ENCODE assay signal across 8 mouse cellular contexts in the genomic region with DNA sequence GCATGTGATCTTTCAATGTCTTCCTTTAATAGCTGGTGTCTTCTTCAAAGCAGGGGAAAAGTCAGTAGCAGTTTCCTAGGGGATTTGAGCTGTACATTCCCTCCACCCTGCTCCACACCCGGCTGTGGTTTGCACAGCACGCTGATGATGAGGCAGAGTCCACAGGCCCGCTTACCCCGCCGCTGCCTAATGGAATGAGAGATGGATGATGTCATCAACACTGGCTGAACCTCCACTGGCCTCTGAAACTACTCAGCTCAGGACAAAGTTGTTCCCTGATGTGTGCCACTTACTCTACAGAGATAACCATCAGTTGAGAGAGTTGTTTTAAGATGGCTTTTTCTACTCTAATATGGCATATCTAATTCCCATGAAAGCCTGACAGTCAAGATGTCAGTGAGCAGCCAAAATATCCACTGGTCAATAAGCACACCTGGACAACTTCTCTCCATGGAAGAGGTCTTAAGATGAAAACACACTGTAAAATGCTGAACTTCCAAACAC.
DNase-seq lines count a peak whose midpoint lies in the region; ATAC-seq lines count a peak whose summit lies in the region.
"Had no signal": no experiment of that assay in that cellular context is flagged by ENCODE, and none has a peak within 500 bp of the region (broad histone marks: within the 10 kb centered on the region; RNA-seq: fewer than 3 reads in every experiment).

No protein-coding gene starts in this region.

- no peak overlapping the region for H3K4me3 ChIP-seq in hindbrain, embryonic 13.5 days
- no peak overlapping the region for H3K4me3 ChIP-seq in liver, embryonic 15.5 days (replicated peaks)
- H3K4me3 ChIP-seq: limb, embryonic 15.5 days had no signal

- 36% methylated on average over 5 of the region's 5 CpGs for WGBS in hindbrain, embryonic 13.5 days
- 54% methylated on average over 5 of the region's 5 CpGs for WGBS in liver, embryonic 15.5 days (ENCODE audit: insufficient replicate concordance)

- peak overlapping the region; percentile 67 for H3K27ac ChIP-seq in hindbrain, embryonic 13.5 days
- H3K27ac ChIP-seq in liver, embryonic 15.5 days (replicated peaks), result no peak overlapping the region
- H3K27ac ChIP-seq: limb, embryonic 15.5 days had no signal

- ATAC-seq in hindbrain, embryonic 13.5 days (ENCODE audit: low FRiP score), result peak; percentile 60; the same call in 1 of the 2 replicates
- peak; percentile 57 for ATAC-seq in liver, embryonic 15.5 days (ENCODE audit: insufficient read depth)

- peak overlapping the region; percentile 35; the same call in 1 of the 2 replicates for H3K9ac ChIP-seq in hindbrain, embryonic 13.5 days
- no peak overlapping the region for H3K9ac ChIP-seq in liver, embryonic 15.5 days
- H3K9ac ChIP-seq: limb, embryonic 15.5 days had no signal

- peaks cover 54% of the 10 kb centered on the region for H3K4me1 ChIP-seq in hindbrain, embryonic 13.5 days (replicated peaks)
- peaks cover 38% of the 10 kb centered on the region for H3K4me1 ChIP-seq in liver, embryonic 15.5 days (replicated peaks)

- H3K4me2 ChIP-seq in hindbrain, embryonic 13.5 days, result peak overlapping the region; percentile 6; the same call in 1 of the 2 replicates
- no peak overlapping the region for H3K4me2 ChIP-seq in liver, embryonic 15.5 days
- H3K4me2 ChIP-seq: limb, embryonic 15.5 days had no signal

- no peaks in the 10 kb centered on the region for H3K9me3 ChIP-seq in hindbrain, embryonic 13.5 days
- H3K9me3 ChIP-seq in liver, embryonic 15.5 days (replicated peaks), result no peaks in the 10 kb centered on the region
- H3K9me3 ChIP-seq: limb, embryonic 15.5 days had no signal

- DNase-seq in 3134 (ENCODE audit: extremely low read depth, insufficient read length, low spot score) (peak; percentile 55), NIH3T3 (ENCODE audit: low read depth) (peak; percentile 77)
- DNase-seq in cerebellum, postnatal 10 days, result no peak
- no peak for DNase-seq in layer of hippocampus, adult 9-10 months (ENCODE audit: low spot score)
- no peak for DNase-seq in thymus, postnatal 0 days (ENCODE audit: low spot score)

- H3K36me3 ChIP-seq in hindbrain, embryonic 13.5 days, result no peaks in the 10 kb centered on the region
- peaks cover 5% of the 10 kb centered on the region; the same call in 1 of the 2 replicates for H3K36me3 ChIP-seq in liver, embryonic 15.5 days (replicated peaks)
- H3K36me3 ChIP-seq: limb, embryonic 15.5 days had no signal

- no peaks in the 10 kb centered on the region for H3K27me3 ChIP-seq in hindbrain, embryonic 13.5 days
- H3K27me3 ChIP-seq in liver, embryonic 15.5 days, result no peaks in the 10 kb centered on the region
- H3K27me3 ChIP-seq: limb, embryonic 15.5 days had no signal

Comparison
In these comparisons a context has a peak if more than half of its experiments do, and no peak if none do; other contexts are left out.
1. DNase-seq: peak in 3134 (single experiment) and NIH3T3 (single experiment); none in cerebellum, postnatal 10 days (0 of 2), layer of hippocampus, adult 9-10 months (single experiment) and thymus, postnatal 0 days (single experiment).